Mouse (Mus musculus): ENCODE measurements at regions not wholly inside any gene's neighbourhood (a gene's known extent, or its start where the extent isn't known, plus 50 kb on each side); places are given as distances from the start of the nearest gene placed in this dataset.

DNA sequence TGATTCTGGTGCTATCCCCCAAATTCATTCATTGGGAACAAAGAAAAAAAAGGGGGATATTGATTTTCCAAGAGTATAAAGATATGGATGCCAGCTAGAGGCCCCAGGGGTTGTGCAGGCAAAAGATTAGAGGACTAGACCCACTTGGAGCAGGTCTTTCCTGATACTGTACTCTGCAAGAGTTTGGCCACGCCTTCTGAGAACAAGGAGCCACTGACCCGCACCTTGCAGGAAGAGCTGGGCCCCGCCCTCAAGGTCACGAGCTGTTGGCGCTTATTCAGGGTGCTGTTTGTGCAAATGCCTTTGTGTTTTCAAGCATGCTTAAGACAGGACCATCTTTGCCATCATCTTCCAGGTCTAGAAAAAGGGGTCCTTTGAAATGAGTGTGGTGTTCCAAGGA is 54.5 kb upstream of the Slc7a1 start:
- H3K36me3 ChIP-seq (ENCODE audit: insufficient read depth, low read length): no peaks in the 10 kb centered on the region
- H3K27ac ChIP-seq: peak overlapping the region; percentile 71; the same call in 1 of the 2 replicates
- WGBS: 69% methylated on average over 5 of the region's 5 CpGs
- no peak overlapping the region for H3K4me3 ChIP-seq (ENCODE audit: low read length)
- no peak overlapping the region for H3K9ac ChIP-seq (replicated peaks; ENCODE audit: low read length)
- no peak for ATAC-seq
- TF ChIP-seq CTCF (IDR thresholded peaks at IDR 0.05; ENCODE audit: low read depth): no peak
- no peaks in the 10 kb centered on the region for H3K9me3 ChIP-seq (ENCODE audit: low read length)
- no peak overlapping the region for H3K4me2 ChIP-seq (ENCODE audit: low read depth, low read length)
- H3K27me3 ChIP-seq (ENCODE audit: insufficient read depth, low read length): no peaks in the 10 kb centered on the region
- peak; percentile 27 for DNase-seq (ENCODE audit: low spot score)
- H3K4me1 ChIP-seq (ENCODE audit: insufficient read depth, low read length): peaks cover 6% of the 10 kb centered on the region

DNA sequence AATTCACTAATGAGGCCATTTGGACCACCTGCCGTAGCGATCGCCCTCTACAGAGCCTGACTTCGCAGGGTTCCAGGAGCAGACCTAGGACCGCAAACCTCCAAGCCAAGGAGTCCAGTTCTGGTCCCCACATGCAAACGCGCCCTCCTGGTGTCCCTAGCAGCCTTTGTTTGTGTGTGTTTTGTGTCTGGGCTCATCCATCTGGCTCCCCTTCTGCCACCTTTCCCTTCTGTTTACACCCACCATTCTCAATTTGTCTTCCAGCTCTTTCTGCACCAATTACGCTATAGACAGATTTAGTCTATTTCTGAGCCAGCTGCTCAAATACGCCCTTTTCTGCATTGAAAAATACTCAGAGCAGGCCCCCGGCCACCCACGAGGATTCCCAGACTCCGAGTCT is 54.1 kb upstream of the Slc7a1 start:
- no peaks in the 10 kb centered on the region for H3K27me3 ChIP-seq (ENCODE audit: insufficient read depth, low read length)
- peaks cover 6% of the 10 kb centered on the region for H3K4me1 ChIP-seq (ENCODE audit: insufficient read depth, low read length)
- no peak overlapping the region for H3K4me3 ChIP-seq (ENCODE audit: low read length)
- WGBS: 37% methylated on average over 12 of the region's 12 CpGs
- peak; percentile 73 for ATAC-seq
- H3K4me2 ChIP-seq (ENCODE audit: low read depth, low read length): 0 out of 2 replicates have a peak overlapping the region, but pooled peaks have one; percentile 10
- no peak for TF ChIP-seq CTCF (IDR thresholded peaks at IDR 0.05; ENCODE audit: low read depth)
- no peaks in the 10 kb centered on the region for H3K36me3 ChIP-seq (ENCODE audit: insufficient read depth, low read length)
- no peak overlapping the region for H3K9ac ChIP-seq (replicated peaks; ENCODE audit: low read length)
- DNase-seq (ENCODE audit: low spot score): peak; percentile 71
- H3K27ac ChIP-seq: peak overlapping the region; percentile 71
- H3K9me3 ChIP-seq (ENCODE audit: low read length): no peaks in the 10 kb centered on the region

DNA sequence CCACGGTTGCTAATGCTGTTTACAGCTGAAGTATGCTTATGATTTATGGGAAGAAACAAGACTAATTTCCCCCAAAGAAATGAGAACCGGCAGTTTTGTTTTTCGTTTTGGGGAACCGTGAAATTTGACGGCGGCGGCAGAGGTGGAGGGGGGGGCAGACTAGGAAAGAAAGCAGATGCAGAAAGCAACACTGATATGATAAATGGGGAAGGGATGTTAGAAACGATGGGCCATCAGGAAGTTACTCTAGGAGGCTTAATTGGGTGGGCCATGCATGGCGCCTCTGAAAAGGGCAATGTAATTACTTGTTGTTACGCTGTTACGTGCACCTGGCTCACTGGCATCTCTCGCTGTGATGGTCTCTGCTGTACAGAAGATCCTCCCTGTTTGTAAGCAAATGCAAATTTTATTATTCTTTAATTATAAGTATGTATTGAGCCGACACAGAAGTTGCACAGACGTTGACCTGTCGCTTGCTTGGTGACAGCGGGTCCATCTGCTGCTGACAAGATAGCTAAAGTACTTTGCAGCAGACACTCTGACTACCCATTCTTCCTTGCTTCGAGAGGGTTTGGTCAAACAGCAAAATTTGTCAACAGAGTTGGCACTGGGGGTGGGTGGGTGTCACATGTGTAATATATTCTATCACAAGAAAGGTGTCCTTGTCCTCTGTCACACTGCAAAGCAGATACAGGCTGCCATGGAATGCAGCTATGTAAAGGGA is 53.4 kb upstream of the Slc7a1 start:
- 51% methylated on average over 17 of the region's 17 CpGs for WGBS
- H3K4me1 ChIP-seq (ENCODE audit: insufficient read depth, low read length): peaks cover 6% of the 10 kb centered on the region
- H3K27ac ChIP-seq: peak overlapping the region; percentile 71
- H3K36me3 ChIP-seq (ENCODE audit: insufficient read depth, low read length): no peaks in the 10 kb centered on the region
- H3K27me3 ChIP-seq (ENCODE audit: insufficient read depth, low read length): no peaks in the 10 kb centered on the region
- peak; percentile 38 for ATAC-seq
- no peak for TF ChIP-seq CTCF (IDR thresholded peaks at IDR 0.05; ENCODE audit: low read depth)
- H3K4me3 ChIP-seq (ENCODE audit: low read length): no peak overlapping the region
- peak; percentile 39 for DNase-seq (ENCODE audit: low spot score)
- H3K4me2 ChIP-seq (ENCODE audit: low read depth, low read length): 0 out of 2 replicates have a peak overlapping the region, but pooled peaks have one; percentile 5
- no peak overlapping the region for H3K9ac ChIP-seq (replicated peaks; ENCODE audit: low read length)
- no peaks in the 10 kb centered on the region for H3K9me3 ChIP-seq (ENCODE audit: low read length)

- H3K4me3 ChIP-seq (ENCODE audit: low read length): no peak overlapping the region
- H3K4me1 ChIP-seq (ENCODE audit: insufficient read depth, low read length): peaks cover 6% of the 10 kb centered on the region
- no peaks in the 10 kb centered on the region for H3K9me3 ChIP-seq (ENCODE audit: low read length)
- no peaks in the 10 kb centered on the region for H3K27me3 ChIP-seq (ENCODE audit: insufficient read depth, low read length)
- peak; percentile 88 for TF ChIP-seq CTCF (IDR thresholded peaks at IDR 0.05; ENCODE audit: low read depth)
- peak; percentile 66 for DNase-seq (ENCODE audit: low spot score)
- H3K36me3 ChIP-seq (ENCODE audit: insufficient read depth, low read length): no peaks in the 10 kb centered on the region
- 35% methylated on average over 7 of the region's 7 CpGs for WGBS
- H3K27ac ChIP-seq: no peak overlapping the region
- ATAC-seq: no peak
- no peak overlapping the region for H3K4me2 ChIP-seq (ENCODE audit: low read depth, low read length)
- no peak overlapping the region for H3K9ac ChIP-seq (replicated peaks; ENCODE audit: low read length)
These were observed 52.1 kb upstream of the Slc7a1 start for GRCm38 (mm10) chr5:148451811-148452210.

DNA sequence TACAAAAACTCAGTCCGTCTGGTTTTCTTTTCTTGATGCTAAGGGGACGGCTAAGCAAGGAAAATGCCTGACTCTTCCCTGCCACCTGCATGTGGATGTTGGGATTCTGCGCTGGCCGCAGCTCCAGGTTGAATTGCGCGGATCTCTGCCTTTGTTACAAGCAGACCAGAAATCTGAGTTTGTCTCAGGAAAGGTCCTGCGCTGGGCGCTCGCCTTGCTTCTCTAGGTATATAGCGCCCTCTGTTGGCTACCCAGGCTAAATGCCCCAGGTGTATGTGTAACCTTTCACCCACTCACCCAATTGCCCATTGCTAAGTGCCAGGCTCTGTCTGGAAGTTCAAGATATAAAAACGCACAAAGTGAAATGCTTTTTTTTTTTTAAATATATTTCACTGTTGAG is 51.2 kb upstream of the Slc7a1 start:
- Histone ChIP-seq H3K9me3 (ENCODE audit: low read length) (no peaks in the 10 kb centered on the region), H3K4me2 (ENCODE audit: low read depth, low read length) (no peak overlapping the region), H3K9ac (replicated peaks; ENCODE audit: low read length) (no peak overlapping the region), H3K27ac (no peak overlapping the region), H3K27me3 (ENCODE audit: insufficient read depth, low read length) (no peaks in the 10 kb centered on the region), H3K4me1 (ENCODE audit: insufficient read depth, low read length) (peaks cover 6% of the 10 kb centered on the region), H3K4me3 (ENCODE audit: low read length) (no peak overlapping the region), H3K36me3 (ENCODE audit: insufficient read depth, low read length) (no peaks in the 10 kb centered on the region)
- 37% methylated on average over 11 of the region's 11 CpGs for WGBS
- TF ChIP-seq CTCF (IDR thresholded peaks at IDR 0.05; ENCODE audit: low read depth): peak; percentile 71
- ATAC-seq (no peak), DNase-seq (ENCODE audit: low spot score) (peak; percentile 71)

Data from hindbrain, postnatal 0 days (tissue).